Mouse (Mus musculus): ENCODE data around the gene Gm8332.
"Not testable (repeated sequence)": the region's sequence is repeated elsewhere in the genome, so short reads cannot be mapped to it uniquely, and the experiment has no call there.

DNA sequence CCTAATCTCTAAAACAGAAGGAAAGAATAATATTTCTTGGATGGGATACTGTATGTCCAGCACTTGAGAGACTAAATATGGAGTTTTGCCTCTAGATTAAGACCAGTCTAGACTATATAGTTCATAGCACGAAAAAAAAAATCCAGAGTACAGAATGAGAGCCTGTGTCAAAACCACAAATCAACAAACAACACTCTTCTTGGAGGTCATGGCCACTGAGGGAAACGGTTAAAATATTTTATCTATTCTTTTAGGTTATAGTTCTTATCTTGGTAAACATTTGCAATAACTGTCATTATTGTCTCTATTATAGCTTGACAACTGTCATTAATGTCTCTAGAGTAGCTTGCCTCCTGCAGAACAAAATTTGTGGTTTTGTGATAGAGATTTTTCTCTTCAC is 47.3 kb upstream of the Gm8332 start:
- not testable (repeated sequence) for TF ChIP-seq CTCF, POLR2A (IDR thresholded peaks at IDR 0.05; ENCODE audit: extremely low read depth, insufficient read depth, low read length)
